Mouse (Mus musculus) left cerebral cortex, postnatal 36 days (tissue): ENCODE results near the gene Tceal3. TPM values are rescaled to one million over a fixed set of nuclear protein-coding genes. Genes with fewer than 3 reads are reported as not detected.
"Not testable (repeated sequence)": the region's sequence is repeated elsewhere in the genome, so short reads cannot be mapped to it uniquely, and the experiment has no call there.

Source experiments
- DNase-seq, 2 experiments: peaks; one replicate each; pipeline ENCODE4 v3.0.0; 2021 to 2022; ENCODE audit warnings: low spot score in 2 of 2, mixed read lengths in 1 of 2
- intact Hi-C: fragments of 180-260 bp; cut with DNase I; formaldehyde crosslinking; loops from one replicate; pipeline ENCODE4 v1.15.1; 2025
- total RNA-seq, 2 experiments: library from RNA; stranded (reverse); gene quantifications; 2 replicates each; pipeline ENCODE4 v1.2.3; 2021

Tceal3 gene
- 100 to 1,000 TPM; 151 to 173 TPM for total RNA-seq

DNA sequence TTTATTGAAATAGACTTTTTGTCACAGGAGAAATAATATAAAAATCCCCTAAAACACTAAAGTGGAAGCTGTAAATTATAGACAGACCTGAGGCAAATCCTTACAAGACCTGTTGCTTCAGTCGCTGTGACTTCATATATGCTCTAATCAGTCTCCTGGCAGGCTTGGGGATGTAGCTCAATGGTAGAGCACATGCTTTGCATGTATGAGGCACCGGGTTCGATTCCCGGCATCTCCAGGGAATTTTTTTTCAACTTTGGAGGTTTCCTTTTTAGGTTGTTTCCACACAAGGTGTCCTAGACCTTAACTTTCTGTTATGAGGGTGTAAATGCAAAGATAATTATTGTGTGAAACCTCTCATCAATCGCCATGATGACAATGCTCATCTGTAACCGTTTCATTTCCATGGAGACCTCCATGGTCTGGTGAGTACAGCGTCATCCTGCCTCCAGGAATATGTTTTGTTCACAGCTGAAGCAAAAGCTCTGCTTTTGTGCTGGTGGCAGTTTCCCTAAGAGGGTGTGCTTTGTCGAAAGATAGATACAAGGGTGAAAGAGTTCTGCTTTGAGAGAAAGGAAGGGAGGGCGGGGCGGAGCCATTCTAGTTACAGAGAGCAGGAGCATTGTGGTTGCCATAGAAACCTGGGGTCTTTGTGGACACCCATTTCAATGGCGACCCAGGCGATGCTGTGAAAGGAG lies at the start of gene Tceal3:
Gene Tceal3, plus strand, starts transcription at position 644 of the 698 bp plus-strand sequence.
- DNase-seq = peak; percentile 69 to 72
- intact Hi-C loops = loop anchor here (10.0 kb wide), 1 partner anchor 424 kb away; no protein-coding TSS in a partner anchor

DNA sequence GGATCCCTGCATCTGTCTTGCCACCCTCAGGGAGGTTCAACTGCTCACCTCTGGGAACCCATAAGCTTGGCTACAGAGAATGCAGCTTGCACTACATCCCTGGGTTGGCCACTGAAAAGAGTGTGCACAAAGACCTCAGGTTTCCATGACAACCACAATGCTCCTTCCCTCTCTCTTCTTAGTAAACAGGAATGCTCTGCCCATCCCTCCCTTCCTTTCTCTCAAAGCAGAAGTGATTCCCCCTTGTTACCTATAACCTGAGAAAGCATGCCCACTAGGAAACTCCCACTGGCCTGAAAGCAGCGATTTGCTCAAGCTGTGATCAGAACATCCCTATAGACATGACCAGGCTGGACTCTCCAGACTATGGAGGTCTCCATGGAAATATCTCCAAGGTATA lies 46.7 kb upstream of the Tceal3 start, which contains the start of gene Kir3dl2:
Gene Kir3dl2, minus strand, starts transcription at position 101 of the 400 bp plus-strand sequence.
- DNase-seq, intact Hi-C loops: not testable (repeated sequence)

DNA sequence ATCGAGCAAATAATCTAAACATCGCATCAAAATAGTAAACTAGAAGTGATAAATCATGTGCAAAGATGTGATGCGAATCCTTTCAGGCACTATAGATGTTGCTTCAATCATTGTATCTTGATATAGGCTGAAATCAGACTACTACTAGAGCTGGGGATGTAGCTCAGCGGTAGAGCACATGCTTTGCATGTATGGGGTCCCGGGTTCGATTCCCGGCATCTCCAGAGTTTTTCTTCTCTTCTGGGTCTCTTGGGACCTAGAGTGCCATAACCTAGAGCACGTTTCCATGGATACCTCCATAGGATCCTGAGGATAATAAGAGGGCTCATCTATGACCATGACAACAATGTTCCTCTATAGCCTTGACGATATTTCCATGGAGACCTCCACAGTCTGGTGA lies 21.5 kb upstream of the Tceal3 start:
- intact Hi-C loops, DNase-seq: not testable (repeated sequence)

DNA sequence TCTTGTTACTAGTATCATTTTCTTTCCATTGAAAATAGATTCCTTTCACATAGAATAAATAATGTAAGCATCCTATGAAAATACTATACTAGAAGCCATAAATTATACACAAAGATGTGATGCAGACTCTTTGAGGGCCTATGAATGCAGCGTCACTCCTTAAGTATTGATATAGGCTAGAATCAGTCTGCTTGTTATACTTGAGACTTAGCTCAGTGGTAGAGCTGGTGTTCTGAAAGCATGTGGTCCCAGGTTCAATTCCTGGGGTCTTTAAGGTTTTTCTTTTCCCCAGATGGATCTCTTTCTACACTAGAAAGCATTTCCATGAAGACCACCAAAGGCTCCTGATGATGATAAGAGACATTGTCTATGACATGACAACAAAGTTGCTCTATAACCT lies 6.0 kb upstream of the Tceal3 start:
- intact Hi-C loops = no loop called here
- no peak for DNase-seq

DNA sequence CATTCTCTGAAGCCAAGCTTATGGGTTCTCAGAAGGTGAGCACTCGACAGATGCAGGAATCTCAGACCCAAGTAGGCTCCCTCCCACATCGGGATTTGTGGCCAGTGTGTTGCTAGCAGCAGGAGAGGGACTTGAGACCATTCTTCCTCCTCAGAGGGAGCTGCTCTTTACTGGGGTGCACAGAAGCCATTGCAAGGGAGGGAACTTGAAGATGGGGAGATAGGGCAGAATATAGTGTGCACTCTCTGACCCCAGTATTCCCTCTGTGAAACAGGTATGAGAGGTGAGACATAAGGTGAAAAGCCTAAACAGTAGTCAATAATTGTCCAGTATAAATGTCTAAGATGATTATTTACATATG lies 235 bp downstream of the Tceal3 start:
- peak in 1 of 2 experiments; percentile 44 for DNase-seq
- intact Hi-C loops = loop anchor here (10.0 kb wide), 1 partner anchor 424 kb away; no protein-coding TSS in a partner anchor

DNA sequence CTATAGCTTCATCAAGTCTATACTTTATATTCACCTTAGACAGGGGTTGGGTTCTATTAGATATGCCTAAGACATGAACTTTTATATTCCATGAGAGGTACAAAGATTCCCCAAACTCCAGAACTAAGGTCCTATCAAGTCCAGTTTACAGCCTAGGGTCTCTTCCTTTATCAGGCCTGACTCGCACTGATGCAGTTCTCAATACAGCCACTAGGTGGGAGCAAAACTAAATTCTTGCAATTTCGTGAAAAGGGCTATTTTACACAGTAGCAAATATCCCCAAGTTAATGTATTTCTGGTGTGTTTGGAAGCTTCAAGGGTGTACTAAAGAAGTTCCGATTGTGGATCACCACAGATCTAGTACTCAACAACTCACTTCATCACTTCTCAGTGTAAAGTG lies 8.8 kb downstream of the Tceal3 start:
- intact Hi-C loops = loop anchor here (10.0 kb wide), 1 partner anchor 415 kb away; no protein-coding TSS in a partner anchor
- DNase-seq = peak; percentile 5 to 17

DNA sequence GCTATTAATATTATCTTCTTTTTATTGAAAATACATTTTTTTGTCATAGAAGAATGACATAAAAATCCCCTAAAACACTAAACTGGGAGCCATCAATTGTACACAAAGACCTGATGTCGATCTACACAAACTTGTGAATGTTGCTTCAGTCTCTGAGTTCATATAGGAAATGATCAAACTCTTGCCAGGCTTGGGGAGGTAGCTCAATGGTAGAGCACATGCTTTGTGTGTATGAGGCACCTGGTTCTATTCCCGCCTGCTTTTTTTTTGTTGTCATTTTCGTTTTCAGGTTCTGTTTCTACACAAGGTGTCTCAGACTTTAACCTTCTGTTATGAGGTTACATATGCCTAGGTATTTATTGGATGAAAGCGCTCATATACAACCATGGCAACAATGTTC lies 16.3 kb downstream of the Tceal3 start:
- DNase-seq = no peak
- intact Hi-C loops = no loop called here

DNA sequence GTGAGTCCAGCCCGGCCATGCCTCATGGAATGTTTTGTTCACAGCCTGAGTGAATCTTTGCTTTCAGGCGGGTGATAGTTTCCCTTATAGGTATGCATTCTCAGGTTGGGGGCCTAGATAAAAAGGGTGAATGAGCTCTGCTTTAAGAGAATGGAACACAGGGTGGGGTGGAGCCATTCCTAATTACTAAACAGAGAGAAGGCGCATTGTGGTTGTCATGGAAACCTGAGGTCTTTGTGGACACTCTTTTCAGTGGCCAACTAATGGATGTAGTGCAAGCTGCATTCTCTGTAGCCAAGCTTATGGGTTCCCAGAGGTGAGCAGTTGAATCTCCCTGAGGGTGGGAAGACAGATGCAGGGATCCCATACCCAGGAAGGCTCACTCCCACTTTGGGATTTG lies 16.8 kb downstream of the Tceal3 start:
- intact Hi-C loops = no loop called here
- DNase-seq = no peak

DNA sequence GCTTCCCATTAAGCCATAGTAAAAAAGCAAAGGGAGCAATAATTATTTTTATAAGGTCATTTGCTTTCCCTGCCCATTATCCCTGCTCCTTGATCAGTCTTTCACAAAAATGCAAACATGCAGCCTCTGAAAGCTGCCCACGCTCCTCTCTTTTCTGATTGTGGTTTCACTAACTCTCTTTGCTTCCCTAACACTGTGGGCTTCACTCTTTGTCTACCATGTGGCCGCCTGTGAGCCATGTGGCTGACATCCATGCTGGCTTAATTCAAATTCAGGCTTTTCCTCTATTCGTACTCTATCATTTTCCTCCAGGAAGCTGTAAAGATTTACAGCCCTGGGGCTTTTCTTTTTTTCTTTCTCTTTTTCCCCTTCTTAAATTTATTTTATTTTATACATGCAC lies 20.7 kb downstream of the Tceal3 start:
- intact Hi-C loops = no loop called here
- DNase-seq = no peak

DNA sequence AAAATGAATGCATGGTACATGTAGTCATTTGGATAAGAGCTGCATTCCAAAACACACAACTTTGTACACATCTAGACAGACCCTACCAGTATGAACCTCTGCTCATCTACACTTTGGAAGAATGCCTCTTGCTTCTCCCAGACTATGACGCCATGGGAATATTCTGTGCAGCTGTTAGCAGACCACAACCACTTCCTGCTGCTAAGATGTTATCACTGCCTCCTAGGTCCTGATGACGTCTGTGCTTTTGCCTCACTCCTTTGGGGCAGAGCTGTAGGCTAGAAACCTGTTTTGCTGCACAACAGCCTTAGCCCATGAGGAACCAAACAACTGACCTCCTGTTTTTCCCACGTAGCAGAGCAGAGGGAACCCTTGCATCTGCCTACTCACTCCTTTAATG lies 25.2 kb downstream of the Tceal3 start:
- DNase-seq, intact Hi-C loops: not testable (repeated sequence)

DNA sequence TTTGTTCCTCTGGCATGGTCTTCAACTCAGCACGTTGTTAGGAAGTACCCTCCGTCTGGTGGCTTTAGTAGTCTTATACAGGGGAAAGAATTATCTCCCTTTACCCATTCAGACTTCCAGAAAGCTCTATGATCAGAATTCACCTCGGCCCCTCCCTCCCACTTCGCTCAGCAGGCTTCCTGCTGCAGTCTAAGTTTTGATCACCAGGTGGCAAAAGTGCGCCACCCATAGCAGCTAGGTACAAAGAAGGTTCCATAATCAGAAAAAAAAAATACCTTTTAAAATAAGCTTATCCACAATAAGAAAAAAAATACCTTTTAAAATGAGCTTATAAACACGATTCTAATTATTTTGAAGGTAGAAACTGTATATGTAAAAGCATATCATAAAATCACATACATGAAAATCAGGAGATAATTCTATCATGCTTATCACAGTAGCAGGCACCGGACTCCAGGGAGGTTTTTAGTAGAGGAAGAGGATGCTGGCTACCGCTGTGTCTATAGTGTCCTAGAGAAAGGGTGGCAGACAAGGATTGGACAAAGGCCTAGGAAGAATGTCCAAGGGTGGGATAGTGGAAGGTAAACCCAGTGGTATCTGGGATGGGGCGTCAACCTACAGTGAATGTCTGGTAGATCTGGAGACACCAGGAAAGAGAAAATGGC lies 34.4 kb downstream of the Tceal3 start:
- intact Hi-C loops = loop anchor here (5.0 to 10.0 kb wide), 3 partner anchors 117 to 528 kb away; partner anchors contain the start of genes Morf4l2 and Zcchc18
- DNase-seq = peak; percentile 20 to 26

DNA sequence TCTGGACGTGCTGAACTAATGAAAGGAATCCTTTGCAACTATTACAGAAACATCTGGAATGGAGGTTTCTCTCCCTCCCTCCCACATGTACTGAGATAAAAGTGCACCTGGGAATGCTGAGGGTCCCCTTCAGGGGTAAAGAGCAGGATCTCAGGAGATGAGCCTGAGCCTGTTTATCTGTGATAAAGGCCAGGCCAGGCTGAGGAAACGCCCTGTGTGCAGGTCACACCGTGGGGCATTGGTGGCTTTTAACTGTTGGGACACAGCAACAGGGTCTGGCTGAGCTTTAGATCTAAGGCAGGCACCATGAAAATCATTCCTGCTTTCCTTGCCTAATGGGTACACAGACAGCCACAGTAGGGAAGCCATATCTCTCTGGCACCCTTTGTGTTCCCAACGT lies 35.3 kb downstream of the Tceal3 start:
- intact Hi-C loops = loop anchor here (5.0 to 10.0 kb wide), 3 partner anchors 116 to 529 kb away; partner anchors contain the start of genes Morf4l2 and Zcchc18

DNA sequence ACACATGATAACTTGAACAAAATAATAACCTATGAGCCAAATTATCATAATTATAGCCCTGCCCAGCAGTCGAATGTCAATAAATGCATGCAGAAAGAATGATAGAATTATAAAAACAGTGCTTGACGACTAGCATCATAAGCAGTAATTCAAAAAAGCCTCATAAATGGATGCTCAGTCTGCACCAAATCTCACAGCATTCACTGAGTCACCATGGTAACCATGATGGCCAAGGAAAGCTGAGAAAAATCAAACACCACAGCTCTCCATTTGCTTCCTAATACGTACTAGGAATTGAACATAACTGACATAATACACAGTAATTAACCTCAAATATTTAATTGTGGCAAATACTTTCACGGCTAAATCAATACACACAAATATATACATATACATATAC lies 44.5 kb downstream of the Tceal3 start:
- no peak for DNase-seq

More for the DNA sequence above, 35.3 kb downstream of the Tceal3 start:
- DNase-seq = no peak

DNA sequence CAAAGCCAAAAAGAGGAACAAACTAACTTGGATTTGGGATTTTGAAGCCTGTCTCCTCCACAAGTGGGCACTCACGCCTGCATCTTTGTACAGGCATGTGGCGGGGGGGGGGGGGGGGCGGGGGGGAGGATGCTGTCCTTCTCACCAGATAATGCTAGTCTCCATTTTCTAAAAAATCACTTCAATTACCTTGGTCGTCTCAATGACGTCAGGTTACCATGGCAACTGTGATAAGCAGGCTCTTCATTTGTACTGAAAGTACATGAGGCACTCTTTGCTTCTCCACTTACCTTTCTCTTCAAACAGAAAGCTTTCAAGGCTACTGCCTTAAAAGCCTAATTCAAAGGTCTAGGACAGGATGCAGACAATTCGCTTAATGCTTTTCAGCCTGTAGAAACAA lies 49.1 kb downstream of the Tceal3 start:
- no peak for DNase-seq
- intact Hi-C loops = no loop called here

More for the DNA sequence above, 44.5 kb downstream of the Tceal3 start:
- intact Hi-C loops = no loop called here

DNA sequence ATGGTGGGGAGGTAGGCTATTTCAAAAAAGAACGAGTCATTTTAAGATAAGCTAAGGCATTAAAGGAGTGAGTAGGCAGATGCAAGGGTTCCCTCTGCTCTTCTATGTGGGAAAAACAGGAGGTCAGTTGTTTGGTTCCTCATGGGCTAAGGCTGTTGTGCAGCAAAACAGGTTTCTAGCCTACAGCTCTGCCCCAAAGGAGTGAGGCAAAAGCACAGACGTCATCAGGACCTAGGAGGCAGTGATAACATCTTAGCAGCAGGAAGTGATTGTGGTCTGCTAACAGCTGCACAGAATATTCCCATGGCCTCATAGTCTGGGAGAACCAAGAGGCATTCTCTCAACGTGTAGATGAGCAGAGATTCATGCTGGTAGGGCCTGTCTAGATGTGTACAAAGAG lies 55.2 kb downstream of the Tceal3 start:
- DNase-seq, intact Hi-C loops: not testable (repeated sequence)

DNA sequence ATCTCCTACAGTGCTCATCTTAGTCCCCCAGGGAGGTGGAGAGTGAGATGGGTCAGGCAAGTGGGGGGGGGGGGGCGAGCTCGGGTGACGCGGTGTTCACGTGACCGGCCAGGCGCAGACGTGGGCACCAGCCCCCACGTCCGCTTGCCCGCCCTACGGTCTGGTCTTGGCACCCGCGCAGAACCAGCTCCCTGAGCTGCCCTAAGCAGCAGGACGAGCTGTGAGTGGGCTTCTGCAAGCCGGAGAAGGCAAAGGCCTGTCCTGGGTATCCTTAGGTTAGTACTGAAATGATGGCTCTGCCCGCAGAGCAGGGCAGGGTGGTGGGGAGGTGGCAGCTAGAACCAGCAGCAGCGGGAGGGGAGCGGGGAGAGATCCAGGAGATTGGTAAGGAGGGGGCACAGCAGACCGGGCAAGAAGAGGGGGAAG lies 75.7 kb downstream of the Tceal3 start:
- intact Hi-C loops = loop anchor here (1.0 kb wide), 1 partner anchor 75 kb away; no protein-coding TSS in a partner anchor

DNA sequence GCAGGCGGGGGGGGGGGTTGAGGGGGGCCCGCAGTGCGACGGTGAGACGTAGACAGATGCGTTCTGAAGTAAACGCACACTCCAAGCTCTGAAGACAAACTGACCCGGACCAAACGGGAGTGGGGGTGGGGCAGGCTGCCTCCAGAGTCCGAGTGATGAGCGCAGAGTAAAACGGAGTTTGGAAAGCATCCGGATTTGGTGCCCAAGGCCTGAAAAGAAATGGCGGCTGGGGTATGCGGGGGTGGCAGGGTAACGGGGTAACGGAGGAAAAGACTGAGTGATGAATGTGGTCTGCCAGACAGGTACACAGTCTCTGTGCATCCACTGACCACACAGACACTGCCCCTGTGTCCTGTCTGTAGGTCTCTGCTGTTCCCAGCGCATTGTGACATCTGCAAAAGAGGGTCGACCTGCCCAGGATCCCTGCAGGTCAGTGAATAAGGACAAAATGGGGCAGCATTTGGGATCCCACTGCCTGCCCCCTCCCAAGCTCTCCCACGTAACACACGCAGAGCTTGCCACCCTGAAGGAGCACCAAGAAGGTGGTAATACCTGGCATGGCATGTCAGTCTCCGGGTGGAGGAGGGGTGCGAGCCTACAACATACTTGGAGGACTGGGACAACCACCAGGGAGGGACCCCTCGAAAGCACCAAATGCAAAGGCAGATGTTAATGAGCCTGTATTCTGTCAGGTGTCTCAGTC lies 76.3 kb downstream of the Tceal3 start:
- intact Hi-C loops = loop anchor here (1.0 kb wide), 1 partner anchor 74 kb away; no protein-coding TSS in a partner anchor
- peak; percentile 12 to 16 for DNase-seq

More for the DNA sequence above, 75.7 kb downstream of the Tceal3 start:
- DNase-seq = peak; percentile 37 to 45

DNA sequence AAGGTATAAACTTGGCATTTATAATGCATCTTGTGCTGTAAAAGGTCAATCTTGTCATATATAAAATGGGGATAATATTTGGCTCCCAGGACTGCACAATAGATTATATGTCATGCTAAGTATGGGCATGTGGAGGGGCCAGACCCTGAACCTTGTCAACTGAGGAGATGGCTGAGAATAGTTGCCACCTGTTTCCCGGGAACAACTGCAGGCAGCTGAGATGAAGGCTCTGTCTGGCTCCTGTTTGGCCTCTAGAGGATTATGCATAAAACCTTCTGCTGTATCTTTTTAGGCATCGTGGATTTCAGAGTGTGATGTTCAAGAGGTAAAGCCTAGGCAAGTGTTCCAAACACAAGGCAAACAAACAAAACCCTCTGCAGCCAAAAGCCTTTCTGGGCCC lies 78.2 kb downstream of the Tceal3 start:
- intact Hi-C loops = no loop called here

DNA sequence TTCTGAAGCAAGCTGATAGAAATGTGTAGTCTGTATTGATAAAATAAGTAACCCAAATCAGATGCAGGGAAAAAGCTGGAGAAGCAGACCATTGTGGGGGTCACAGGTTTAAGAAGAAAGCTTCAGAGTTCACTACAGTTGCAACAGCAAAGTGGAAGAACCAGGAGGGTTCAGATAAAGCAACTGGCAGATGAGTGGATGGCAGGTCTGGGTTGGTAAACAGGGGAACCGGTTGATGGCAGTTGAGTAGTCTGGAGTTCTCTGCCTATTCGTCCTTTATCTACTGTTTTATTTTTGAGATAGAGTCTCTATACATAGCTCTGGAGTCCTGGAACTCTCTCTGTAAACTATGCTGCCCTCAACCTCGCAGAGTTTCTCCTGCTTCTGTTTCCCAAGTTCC lies 90.3 kb downstream of the Tceal3 start:
- DNase-seq = no peak
- intact Hi-C loops = no loop called here

More for the DNA sequence above, 78.2 kb downstream of the Tceal3 start:
- no peak for DNase-seq
